Mouse (Mus musculus): ENCODE measurements at regions not wholly inside any gene's neighbourhood (a gene's known extent, or its start where the extent isn't known, plus 50 kb on each side); places are given as distances from the start of the nearest gene placed in this dataset.

GRCm38 (mm10) chr2:133020173-133020837 lies 74.6 kb upstream of the Fermt1 start:
- peak; percentile 67 for DNase-seq

- DNase-seq, result no peak
Measured at GRCm38 (mm10) chr2:133021244-133021643, 75.5 kb upstream of the Fermt1 start.

- no peak for DNase-seq
Measured at GRCm38 (mm10) chr2:133027038-133027437, 81.3 kb upstream of the Fermt1 start.

- DNase-seq, result no peak
Measured at GRCm38 (mm10) chr2:133035421-133035820, 89.7 kb upstream of the Fermt1 start.

- DNase-seq, result no peak
Measured at GRCm38 (mm10) chr2:133040708-133041107, 95.0 kb upstream of the Fermt1 start.

GRCm38 (mm10) chr2:133077698-133078356 lies 132.1 kb upstream of the Fermt1 start:
- DNase-seq, result no peak

GRCm38 (mm10) chr2:133090976-133091375 lies 145.3 kb upstream of the Fermt1 start:
- no peak for DNase-seq

- DNase-seq, result peak; percentile 49
Measured at GRCm38 (mm10) chr2:133113642-133114041, 167.9 kb upstream of the Fermt1 start.

GRCm38 (mm10) chr2:133118651-133119050 lies 172.9 kb upstream of the Fermt1 start:
- DNase-seq, result no peak

GRCm38 (mm10) chr2:133125212-133125801 lies 179.6 kb upstream of the Fermt1 start:
- DNase-seq, result no peak

GRCm38 (mm10) chr2:133134878-133135277 lies 189.2 kb upstream of the Fermt1 start:
- no peak for DNase-seq

GRCm38 (mm10) chr2:133138877-133139276 lies 193.2 kb upstream of the Fermt1 start:
- DNase-seq, result no peak

GRCm38 (mm10) chr2:133141341-133142035 lies 195.8 kb upstream of the Fermt1 start:
- no peak for DNase-seq

GRCm38 (mm10) chr2:133152461-133152860 lies 206.8 kb upstream of the Fermt1 start:
- DNase-seq, result no peak

- DNase-seq, result no peak
Measured at GRCm38 (mm10) chr2:133156537-133156936, 210.8 kb upstream of the Fermt1 start.

- DNase-seq, result no peak
Measured at GRCm38 (mm10) chr2:133158206-133158605, 212.5 kb upstream of the Fermt1 start.

- no peak for DNase-seq
Measured at GRCm38 (mm10) chr2:133159398-133159797, 213.7 kb upstream of the Fermt1 start.

- no peak for DNase-seq
Measured at GRCm38 (mm10) chr2:133176411-133176810, 230.7 kb upstream of the Fermt1 start.

- no peak for DNase-seq
Measured at GRCm38 (mm10) chr2:133181216-133181615, 235.5 kb upstream of the Fermt1 start.

GRCm38 (mm10) chr2:133182920-133183319 lies 237.2 kb upstream of the Fermt1 start:
- DNase-seq, result no peak

- DNase-seq, result no peak
Measured at GRCm38 (mm10) chr2:133204295-133204866, 258.7 kb upstream of the Fermt1 start.

- no peak for DNase-seq
Measured at GRCm38 (mm10) chr2:133208498-133208897, 262.8 kb upstream of the Fermt1 start.
